In the genomic region with DNA sequence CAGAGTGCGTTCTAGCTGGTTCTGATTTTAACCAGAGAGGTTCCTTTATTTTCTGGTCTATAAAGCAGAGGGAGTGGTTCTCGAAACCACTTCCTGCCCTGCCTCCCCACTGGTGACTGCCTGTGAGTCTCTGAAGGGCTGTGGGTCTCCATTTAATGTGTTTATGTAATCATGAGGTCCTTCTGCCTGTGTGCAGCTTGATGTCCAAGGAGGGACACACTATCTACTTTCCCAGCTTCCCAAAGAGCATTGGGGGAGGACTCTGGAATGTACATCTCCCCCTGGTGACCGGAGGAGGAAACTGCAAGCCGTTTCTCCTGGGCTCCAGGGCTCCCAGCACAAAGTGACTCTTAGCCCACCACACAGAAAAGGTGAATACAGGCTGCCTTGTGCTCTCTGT, we compare ENCODE assay signal across 8 mouse cellular contexts.
DNase-seq lines count a peak whose midpoint lies in the region; ATAC-seq and TF ChIP-seq lines count a peak whose summit lies in the region.

No protein-coding gene starts in this region.

- no peak overlapping the region for H3K9ac ChIP-seq in forebrain, embryonic 11.5 days (ENCODE audit: low read length)
- no peak overlapping the region for H3K9ac ChIP-seq in forebrain, embryonic 12.5 days
- H3K9ac ChIP-seq in lung, embryonic 16.5 days (ENCODE audit: low read length) = no peak overlapping the region

- no peaks in the 10 kb centered on the region for H3K27me3 ChIP-seq in forebrain, embryonic 11.5 days (ENCODE audit: control insufficient read depth, insufficient read depth, low read length)
- no peaks in the 10 kb centered on the region for H3K27me3 ChIP-seq in forebrain, embryonic 12.5 days
- H3K27me3 ChIP-seq in lung, embryonic 16.5 days (ENCODE audit: control insufficient read depth, insufficient read depth, low read depth, low read length) = no peaks in the 10 kb centered on the region

- H3K4me3 ChIP-seq in forebrain, embryonic 11.5 days (ENCODE audit: low read depth, low read length) = no peak overlapping the region
- H3K4me3 ChIP-seq in forebrain, embryonic 12.5 days (replicated peaks) = no peak overlapping the region
- no peak overlapping the region for H3K4me3 ChIP-seq in bone marrow macrophage, adult 2 months (ENCODE audit: insufficient read depth, low read length)
- no peak overlapping the region for H3K4me3 ChIP-seq in lung, embryonic 16.5 days (ENCODE audit: low read length)

- ATAC-seq in forebrain, embryonic 11.5 days (replicated peaks; ENCODE audit: low FRiP score) = no peak
- ATAC-seq in forebrain, embryonic 12.5 days (ENCODE audit: low FRiP score) = no peak
- ATAC-seq in lung, embryonic 16.5 days (ENCODE audit: low read depth) = no peak

- no peak overlapping the region for H3K4me2 ChIP-seq in forebrain, embryonic 11.5 days (ENCODE audit: low read depth, low read length, severe bottlenecking)
- H3K4me2 ChIP-seq in forebrain, embryonic 12.5 days = no peak overlapping the region
- H3K4me2 ChIP-seq in lung, embryonic 16.5 days (ENCODE audit: low read depth, low read length) = no peak overlapping the region

- TF ChIP-seq CTCF in bone marrow macrophage, adult 2 months (IDR thresholded peaks at IDR 0.05; ENCODE audit: low read depth, low read length) = peak; percentile 87

- H3K9me3 ChIP-seq in forebrain, embryonic 11.5 days (ENCODE audit: control insufficient read depth, low read length) = no peaks in the 10 kb centered on the region
- H3K9me3 ChIP-seq in forebrain, embryonic 12.5 days = no peaks in the 10 kb centered on the region
- no peaks in the 10 kb centered on the region for H3K9me3 ChIP-seq in lung, embryonic 16.5 days (ENCODE audit: control insufficient read depth, low read length)

- 58% methylated on average over 4 of the region's 4 CpGs for WGBS in forebrain, embryonic 11.5 days
- 63% methylated on average over 4 of the region's 4 CpGs for WGBS in forebrain, embryonic 12.5 days
- WGBS in lung, embryonic 16.5 days = 57% methylated on average over 4 of the region's 4 CpGs

- H3K4me1 ChIP-seq in forebrain, embryonic 11.5 days (replicated peaks; ENCODE audit: control insufficient read depth, insufficient read depth, low read length) = 0 out of 2 replicates have a peak, but pooled peaks cover under 1% of the 10 kb centered on the region
- H3K4me1 ChIP-seq in forebrain, embryonic 12.5 days = peaks cover 1% of the 10 kb centered on the region
- H3K4me1 ChIP-seq in bone marrow macrophage, adult 2 months (ENCODE audit: control insufficient read depth, insufficient read depth, low read length) = peaks cover 5% of the 10 kb centered on the region
- peaks cover 12% of the 10 kb centered on the region for H3K4me1 ChIP-seq in lung, embryonic 16.5 days (replicated peaks; ENCODE audit: control insufficient read depth, insufficient read depth, low read length)

- peak; percentile 73 for DNase-seq in forebrain, embryonic 11.5 days (ENCODE audit: low spot score)
- peak; percentile 80 for DNase-seq in CD4-positive helper T cell, adult 2 months (ENCODE audit: low read depth, low spot score)
- peak; percentile 54 for DNase-seq in forelimb bud, embryonic 11.5 days (ENCODE audit: low read depth, low spot score)
- peak; percentile 74 for DNase-seq in kidney, adult 9 months
- DNase-seq in spleen, adult 12 weeks (ENCODE audit: low spot score) = peak; percentile 34

- H3K27ac ChIP-seq in forebrain, embryonic 11.5 days (ENCODE audit: low read depth, low read length) = no peak overlapping the region
- no peak overlapping the region for H3K27ac ChIP-seq in forebrain, embryonic 12.5 days
- 0 out of 2 replicates have a peak overlapping the region, but pooled peaks have one; percentile 21 for H3K27ac ChIP-seq in bone marrow macrophage, adult 2 months (ENCODE audit: insufficient read depth, low read depth, low read length)
- peak overlapping the region; percentile 73 for H3K27ac ChIP-seq in lung, embryonic 16.5 days (ENCODE audit: low read length)

- TF ChIP-seq POLR2A in bone marrow macrophage, adult 2 months (IDR thresholded peaks at IDR 0.05; ENCODE audit: borderline replicate concordance, low read depth, low read length) = no peak

- no peaks in the 10 kb centered on the region for H3K36me3 ChIP-seq in forebrain, embryonic 11.5 days (ENCODE audit: control insufficient read depth, insufficient read depth, low read length)
- no peaks in the 10 kb centered on the region for H3K36me3 ChIP-seq in forebrain, embryonic 12.5 days (replicated peaks)
- H3K36me3 ChIP-seq in lung, embryonic 16.5 days (ENCODE audit: control insufficient read depth, insufficient read depth, low read length) = no peaks in the 10 kb centered on the region

Comparison
In these comparisons a context has a peak if more than half of its experiments do, and no peak if none do; other contexts are left out.
1. H3K27ac ChIP-seq: peak in bone marrow macrophage, adult 2 months (single experiment) and lung, embryonic 16.5 days (single experiment); none in forebrain, embryonic 11.5 days (single experiment) and forebrain, embryonic 12.5 days (single experiment).
2. Peak in every context shown above with its lines, with median percentiles within 50 percentile points of each other: DNase-seq.